Mouse (Mus musculus) olfactory bulb, adult 2 months (tissue): ENCODE measurements around the gene Nox3.

Source experiments
- CTCF ChIP-seq: fragments of 200-500 bp; IDR thresholded peaks from 2 replicates; pipeline ENCODE4 v1.5.1; 2012; ENCODE audit warnings: low read depth, mild to moderate bottlenecking, low read length, moderate library complexity; ENCODE audit not compliant: insufficient read depth
- POLR2A ChIP-seq: fragments of 200-500 bp; IDR thresholded peaks from 2 replicates; pipeline ENCODE4 v1.6.1; 2012; ENCODE audit warnings: mild to moderate bottlenecking, low read depth, low read length, moderate library complexity; ENCODE audit not compliant: insufficient read depth

GRCm38 (mm10) chr17:3692817-3693216 lies 3.2 kb downstream of the Nox3 start:
- no peak for TF ChIP-seq CTCF
- TF ChIP-seq POLR2A: no peak
